Mouse (Mus musculus) thymus, adult 2 months (tissue): Measurements from ENCODE around the gene Gpr162. TPM values are rescaled to one million over a fixed set of nuclear protein-coding genes. Genes with fewer than 3 reads are reported as not detected.
A peak's percentile ranks its signal among the peaks of the same experiment; 100 is the strongest.

ENCODE experiments used
- DNase-seq: peaks from one replicate; pipeline ENCODE4 v3.0.0; 2021
- H3K27ac ChIP-seq: fragments of 200-500 bp; 2 replicates; pipeline ENCODE4 v1.5.1; 2012; ENCODE audit warnings: low read length, control low read depth; ENCODE audit not compliant: control insufficient read depth, insufficient read depth
- H3K27me3 ChIP-seq: fragments of 200-500 bp; 2 replicates; pipeline ENCODE4 v1.6.1; 2012; ENCODE audit warnings: mild to moderate bottlenecking, low read length, moderate library complexity, mixed read lengths; ENCODE audit not compliant: control insufficient read depth, insufficient read depth
- H3K36me3 ChIP-seq: fragments of 200-500 bp; 2 replicates; pipeline ENCODE4 v1.6.1; 2012; ENCODE audit warnings: mild to moderate bottlenecking, low read length, moderate library complexity; ENCODE audit not compliant: control insufficient read depth, insufficient read depth
- H3K4me1 ChIP-seq: fragments of 200-500 bp; replicated peaks from 2 replicates; pipeline ENCODE4 v1.6.1; 2012; ENCODE audit warnings: low read length; ENCODE audit not compliant: control insufficient read depth, insufficient read depth
- H3K4me3 ChIP-seq: fragments of 200-500 bp; 2 replicates; pipeline ENCODE4 v1.5.1; 2012; ENCODE audit warnings: mild to moderate bottlenecking, low read length, control low read depth, moderate library complexity; ENCODE audit not compliant: control insufficient read depth, insufficient read depth
- CTCF ChIP-seq: fragments of 200-500 bp; IDR thresholded peaks from 2 replicates; pipeline ENCODE4 v1.5.1; 2012; ENCODE audit warnings: mild to moderate bottlenecking, control low read depth, low read length, moderate library complexity, borderline replicate concordance; ENCODE audit not compliant: control insufficient read depth, poor library complexity, insufficient read depth; ENCODE audit errors: extremely low read depth
- POLR2A ChIP-seq: fragments of 200-500 bp; IDR thresholded peaks from 2 replicates; pipeline ENCODE4 v1.6.1; 2012; ENCODE audit warnings: mild to moderate bottlenecking, low read length, control low read depth, moderate library complexity; ENCODE audit not compliant: control insufficient read depth, poor library complexity, insufficient read depth; ENCODE audit errors: extremely low read depth
- WGBS: fragments of 180-500 bp; shearing (Covaris S2); methylation state at CpG from one replicate; pipeline ENCODE4 v1.1.7; 2018; 5-methylcytosine and 5-hydroxymethylcytosine counted together
- polyA plus RNA-seq: library from polyadenylated mRNA; depleted of rRNA; stranded (reverse); fragments of >200 nt; gene quantifications from 2 replicates; pipeline ENCODE4 v1.2.3, GENCODE M21; 2012

The Gpr162 gene
- polyA plus RNA-seq, 1 experiment, result 136 TPM

- WGBS, result 16% methylated on average over 8 of the region's 8 CpGs
- no peak for DNase-seq
- H3K27me3 ChIP-seq, result no peaks in the 10 kb centered on the region
- H3K27ac ChIP-seq, result peak overlapping the region; percentile 98
- H3K4me3 ChIP-seq, result peak overlapping the region; percentile 69
- peaks cover 61% of the 10 kb centered on the region for H3K4me1 ChIP-seq
- peaks cover 23% of the 10 kb centered on the region for H3K36me3 ChIP-seq
- no peak for TF ChIP-seq POLR2A
- no peak for TF ChIP-seq CTCF
Measured at GRCm38 (mm10) chr6:124862406-124863124, 1.2 kb downstream of the Gpr162 start.

- no peaks in the 10 kb centered on the region for H3K27me3 ChIP-seq
- no peak for DNase-seq
- WGBS, result 86% methylated on average over 3 of the region's 3 CpGs
- H3K27ac ChIP-seq, result peak overlapping the region; percentile 98
- no peak overlapping the region; the same call in 1 of the 2 replicates for H3K4me3 ChIP-seq
- H3K36me3 ChIP-seq, result peaks cover 15% of the 10 kb centered on the region
- peaks cover 63% of the 10 kb centered on the region for H3K4me1 ChIP-seq
- TF ChIP-seq CTCF (no peak), POLR2A (no peak)
Measured at GRCm38 (mm10) chr6:124861802-124862201, 2.0 kb downstream of the Gpr162 start.

GRCm38 (mm10) chr6:124861266-124861665 lies 2.5 kb downstream of the Gpr162 start:
- Histone ChIP-seq H3K36me3 (peaks cover 10% of the 10 kb centered on the region), H3K27me3 (no peaks in the 10 kb centered on the region), H3K27ac (no peak overlapping the region), H3K4me1 (peaks cover 69% of the 10 kb centered on the region), H3K4me3 (no peak overlapping the region)
- no peak for DNase-seq
- WGBS, result 96% methylated on average over 19 of the region's 19 CpGs
- TF ChIP-seq CTCF (no peak), POLR2A (no peak)

- WGBS, result 97% methylated on average over 9 of the region's 9 CpGs
- peaks cover 62% of the 10 kb centered on the region for H3K4me1 ChIP-seq
- no peak overlapping the region for H3K27ac ChIP-seq
- H3K4me3 ChIP-seq, result no peak overlapping the region
- TF ChIP-seq POLR2A, result no peak
- no peak for TF ChIP-seq CTCF
- DNase-seq, result no peak
- H3K36me3 ChIP-seq, result peaks cover 3% of the 10 kb centered on the region
- no peaks in the 10 kb centered on the region for H3K27me3 ChIP-seq
Measured at GRCm38 (mm10) chr6:124860511-124860910, 3.3 kb downstream of the Gpr162 start.

DNA sequence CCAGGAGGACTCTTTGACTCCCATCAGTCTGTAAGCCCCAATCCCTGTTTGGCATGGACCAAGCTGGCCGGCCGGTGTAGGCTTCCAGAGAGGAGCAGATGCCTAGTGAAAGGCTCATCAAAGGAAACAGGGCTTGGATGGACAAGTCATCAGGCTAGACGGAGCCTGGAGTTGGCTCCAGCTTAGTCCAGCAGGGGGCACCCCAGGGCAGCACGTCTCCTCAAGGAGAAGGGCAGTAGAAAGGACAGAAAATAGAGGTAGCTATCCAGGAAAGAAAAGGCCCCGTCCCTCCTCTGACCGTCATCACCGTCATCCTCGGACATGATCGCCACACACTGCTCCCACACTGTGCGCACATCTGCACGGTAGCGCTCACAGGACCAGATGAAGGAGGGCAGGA lies 4.1 kb downstream of the Gpr162 start:
- no peaks in the 10 kb centered on the region for H3K27me3 ChIP-seq
- peak; percentile 90 for TF ChIP-seq CTCF
- TF ChIP-seq POLR2A, result no peak
- no peak overlapping the region for H3K4me3 ChIP-seq
- peak; percentile 90 for DNase-seq
- peaks cover 57% of the 10 kb centered on the region for H3K4me1 ChIP-seq
- no peak overlapping the region for H3K27ac ChIP-seq
- H3K36me3 ChIP-seq, result no peaks in the 10 kb centered on the region
- 10% methylated on average over 12 of the region's 12 CpGs for WGBS

DNA sequence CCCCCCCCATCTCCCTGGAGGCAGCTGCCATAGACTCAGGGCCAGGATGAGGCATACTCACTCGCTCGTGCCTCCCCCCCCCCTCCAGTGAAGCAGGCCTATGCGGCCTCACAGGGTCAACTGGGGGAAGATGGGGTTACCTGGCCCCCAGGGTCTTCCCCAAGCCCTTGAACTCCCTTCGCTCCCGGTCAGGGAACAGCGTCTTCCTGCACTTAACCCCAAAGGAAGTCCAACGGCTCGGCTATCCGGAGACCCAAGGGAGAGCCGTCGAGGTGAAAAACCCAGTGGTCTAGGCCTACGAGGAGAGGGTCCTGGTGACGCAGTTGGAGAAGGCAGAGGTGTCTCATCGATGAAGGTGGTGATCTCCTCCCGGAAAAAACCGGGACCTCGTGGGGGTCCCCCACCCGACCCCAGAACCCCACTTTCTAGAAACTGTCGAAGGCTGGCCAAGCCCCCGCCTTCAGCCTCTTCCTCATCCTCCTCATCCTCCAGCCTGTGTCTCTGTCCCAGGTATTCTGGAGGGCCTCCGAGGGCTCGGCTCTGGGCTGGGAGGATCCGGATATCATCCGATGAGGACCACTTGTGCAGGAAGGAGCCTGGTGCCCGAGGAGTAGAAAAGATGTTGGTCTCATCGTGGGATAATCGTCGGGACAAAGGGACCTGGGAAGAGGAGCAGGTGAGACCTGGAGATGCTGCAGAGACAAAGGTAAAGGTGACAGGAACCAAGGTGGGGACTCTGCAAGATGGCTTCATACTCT lies 5.0 kb downstream of the Gpr162 start:
- Histone ChIP-seq H3K4me3 (no peak overlapping the region), H3K36me3 (no peaks in the 10 kb centered on the region), H3K27me3 (no peaks in the 10 kb centered on the region), H3K27ac (no peak overlapping the region), H3K4me1 (peaks cover 59% of the 10 kb centered on the region)
- 84% methylated on average over 26 of the region's 28 CpGs for WGBS
- TF ChIP-seq POLR2A (no peak), CTCF (no peak)
- DNase-seq, result no peak
